Mouse (Mus musculus) neutrophil, adult 65 days (primary cell): ENCODE results near the gene Srm. TPM values are rescaled to one million over a fixed set of nuclear protein-coding genes. Genes with fewer than 3 reads are reported as not detected.

Experiments used
- total RNA-seq: library from RNA; stranded (reverse); gene quantifications from 2 replicates; pipeline ENCODE4 v1.2.4, GENCODE M21; 2023

Gene Srm
- 8.0 and 9.9 TPM in 2 replicates for total RNA-seq

GRCm38 (mm10) chr4:148591171-148591630 is at the start of gene Srm:
TSS of gene Srm (plus strand) at chr4:148591503.

DNA sequence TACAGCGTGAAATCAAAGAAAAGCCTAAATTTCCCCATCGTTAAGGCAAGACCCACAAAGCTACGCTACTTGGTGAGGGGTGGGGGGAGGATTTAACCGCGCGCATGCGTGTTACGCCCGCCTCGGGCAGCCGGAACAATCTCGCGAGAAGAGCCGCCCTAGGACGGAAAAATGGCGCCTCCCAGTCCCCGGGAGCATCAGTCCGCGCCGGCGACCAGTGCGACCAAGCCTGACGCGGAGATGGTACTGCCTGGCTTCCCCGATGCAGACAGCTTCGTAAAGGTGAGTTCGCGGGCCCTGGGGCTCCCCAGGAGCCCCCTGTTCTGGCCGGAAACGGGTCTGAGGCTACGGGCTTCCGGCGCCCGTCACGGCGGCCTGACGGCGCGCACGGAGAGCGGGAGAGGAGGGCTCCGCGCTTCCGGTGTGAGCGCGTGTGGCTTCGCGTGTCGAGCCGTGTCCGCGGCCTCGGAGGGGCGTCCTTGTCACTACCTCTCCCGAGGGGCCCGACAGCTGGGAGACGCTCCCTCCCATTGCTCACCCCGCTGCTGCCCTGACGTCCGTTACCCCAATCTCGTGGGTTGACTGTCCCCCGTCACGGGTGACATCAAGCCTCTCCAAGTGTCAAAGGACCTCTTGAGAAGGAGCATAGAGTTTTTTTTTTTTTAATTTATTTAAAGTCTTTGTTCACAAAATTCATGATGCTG is 32.9 kb upstream of the Srm start, which contains the start of gene Exosc10:
Gene Exosc10 (plus strand): TSS at position 133 of the 704 bp plus-strand sequence.

DNA sequence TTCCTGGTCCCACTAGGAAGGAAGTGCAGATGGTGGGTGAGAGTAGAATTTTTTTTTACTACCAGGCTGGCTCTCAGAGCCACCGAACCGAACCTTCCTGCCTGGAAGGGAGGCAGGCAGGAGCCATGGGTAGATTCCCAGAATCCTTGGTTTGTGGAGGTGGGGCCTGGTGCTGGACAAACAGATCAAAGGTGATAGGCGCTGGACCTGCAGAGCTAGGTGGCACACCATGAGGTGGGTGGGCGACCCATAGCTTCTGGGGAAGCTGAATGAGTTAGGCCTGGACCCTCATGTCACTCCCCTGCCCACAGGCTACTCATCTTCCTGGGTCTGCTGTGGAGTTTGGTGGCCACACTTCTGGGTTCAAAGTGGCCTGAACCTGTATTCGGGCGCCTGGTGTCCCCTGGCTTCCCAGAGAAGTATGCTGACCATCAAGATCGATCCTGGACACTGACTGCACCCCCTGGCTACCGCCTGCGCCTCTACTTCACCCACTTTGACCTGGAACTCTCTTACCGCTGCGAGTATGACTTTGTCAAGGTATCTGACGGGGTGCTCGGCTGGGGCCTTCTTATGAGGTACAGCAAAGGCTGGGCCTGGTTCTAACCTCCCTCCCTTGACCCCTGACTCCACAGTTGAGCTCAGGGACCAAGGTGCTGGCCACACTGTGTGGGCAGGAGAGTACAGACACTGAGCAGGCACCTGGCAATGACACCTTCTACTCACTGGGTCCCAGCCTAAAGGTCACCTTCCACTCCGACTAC is 11.2 kb downstream of the Srm start, which contains the start of gene Masp2:
Gene Masp2 (plus strand): TSS at position 198 of the 764 bp plus-strand sequence.

GRCm38 (mm10) chr4:148626623-148627185 is 35.4 kb downstream of the Srm start, which contains the start of gene Tardbp:
TSS of gene Tardbp (minus strand) at chr4:148627019.

GRCm38 (mm10) chr4:148643291-148644156 is 52.2 kb downstream of the Srm start, which contains the start of gene Gm572:
TSS of gene Gm572 (plus strand) at chr4:148643317.

Other genes starting within 250 kb of the Srm start
- gene Ubiad1, start 146.7 kb upstream of the Srm start, total RNA-seq, result 4.2 and 5.5 TPM in 2 replicates
- 26.4 and 29.2 TPM in 2 replicates for gene Mtor, start 142.9 kb upstream of the Srm start, total RNA-seq
- gene Angptl7, start 91.0 kb upstream of the Srm start, total RNA-seq, result not detected in 2 replicates
- 44.6 and 47.8 TPM in 2 replicates for gene Exosc10, start 33.1 kb upstream of the Srm start, total RNA-seq
- 0.25 TPM in 1 of 2 replicates, not detected in the other for gene Masp2, start 11.1 kb downstream of the Srm start, total RNA-seq
- 187 TPM in 2 replicates for gene Tardbp, start 35.5 kb downstream of the Srm start, total RNA-seq
- not detected in 2 replicates for gene Gm572, start 51.8 kb downstream of the Srm start, total RNA-seq
- 21.6 and 23.7 TPM in 2 replicates for gene Casz1, start 212.9 kb downstream of the Srm start, total RNA-seq